Mouse (Mus musculus) limb, embryonic 10.5 days (tissue): Measurements from ENCODE around the gene Fgfbp3. TPM values are rescaled to one million over a fixed set of nuclear protein-coding genes. Genes with fewer than 3 reads are reported as not detected.
"Not testable (repeated sequence)": the region's sequence is repeated elsewhere in the genome, so short reads cannot be mapped to it uniquely, and the experiment has no call there.

ENCODE experiments used
- DNase-seq: peaks from one replicate; pipeline ENCODE4 v3.0.0-alpha.2; 2017; ENCODE audit warnings: low spot score
- H3K27ac ChIP-seq: fragments of 300-500 bp; sonication (generic); 2 replicates; pipeline ENCODE4 v1.5.1; 2016; ENCODE audit warnings: mild to moderate bottlenecking
- H3K27me3 ChIP-seq: fragments of 300-500 bp; sonication (generic); 2 replicates; pipeline ENCODE4 v1.6.1; 2016; ENCODE audit warnings: low read depth, mild to moderate bottlenecking; ENCODE audit not compliant: poor library complexity, severe bottlenecking
- H3K36me3 ChIP-seq: fragments of 300-500 bp; sonication (generic); 2 replicates; pipeline ENCODE4 v1.6.1; 2016; ENCODE audit warnings: mild to moderate bottlenecking, moderate library complexity
- H3K4me1 ChIP-seq: fragments of 300-500 bp; sonication (generic); 2 replicates; pipeline ENCODE4 v1.6.1; 2016
- H3K4me3 ChIP-seq: fragments of 300-500 bp; sonication (generic); 2 replicates; pipeline ENCODE4 v1.5.1; 2016; ENCODE audit warnings: mild to moderate bottlenecking, moderate library complexity
- H3K9me3 ChIP-seq: fragments of 300-500 bp; sonication (generic); replicated peaks from 2 replicates; pipeline ENCODE4 v1.6.1; 2016; ENCODE audit warnings: mild to moderate bottlenecking
- WGBS: fragments of 180-500 bp; shearing (Covaris S2); methylation state at CpG from one replicate; pipeline ENCODE4 v1.1.7; 2016; 5-methylcytosine and 5-hydroxymethylcytosine counted together
- polyA plus RNA-seq: library from polyadenylated mRNA; unstranded; fragments of >200 nt; fragmentation: Nextera tagmentation; extraction: Ambion mirVana; gene quantifications from 2 replicates; pipeline ENCODE4 v1.2.1, GENCODE M21; 2016

Gene Fgfbp3
- polyA plus RNA-seq, 1 experiment from 2014 or later = 4.6 TPM

DNA sequence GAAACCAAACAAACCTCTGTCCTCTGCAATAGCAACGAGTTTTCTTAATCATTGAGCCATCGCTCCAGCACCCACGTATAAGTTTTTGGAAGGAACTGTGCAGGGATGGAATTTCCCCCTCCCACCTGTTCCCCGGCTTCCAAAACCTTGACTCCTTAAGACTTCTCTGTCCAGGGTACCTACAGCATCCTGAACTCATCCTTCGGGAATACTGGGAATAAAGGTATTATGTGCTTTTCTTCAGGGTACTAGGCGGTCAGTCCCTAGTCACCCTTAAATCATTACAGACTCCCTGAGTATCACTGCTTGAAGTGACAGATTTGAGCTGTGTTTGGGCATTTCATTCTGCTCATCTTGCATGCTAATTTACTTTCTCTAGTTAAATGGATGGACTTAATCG is 16.0 kb downstream of the Fgfbp3 start:
- no peaks in the 10 kb centered on the region for H3K9me3 ChIP-seq
- H3K27me3 ChIP-seq = no peaks in the 10 kb centered on the region
- no peaks in the 10 kb centered on the region for H3K36me3 ChIP-seq
- no peak for DNase-seq
- peaks cover 13% of the 10 kb centered on the region for H3K4me1 ChIP-seq
- 54% methylated on average over 7 of the region's 7 CpGs for WGBS
- peak overlapping the region; percentile 92 for H3K27ac ChIP-seq
- peak overlapping the region; percentile 61 for H3K4me3 ChIP-seq

DNA sequence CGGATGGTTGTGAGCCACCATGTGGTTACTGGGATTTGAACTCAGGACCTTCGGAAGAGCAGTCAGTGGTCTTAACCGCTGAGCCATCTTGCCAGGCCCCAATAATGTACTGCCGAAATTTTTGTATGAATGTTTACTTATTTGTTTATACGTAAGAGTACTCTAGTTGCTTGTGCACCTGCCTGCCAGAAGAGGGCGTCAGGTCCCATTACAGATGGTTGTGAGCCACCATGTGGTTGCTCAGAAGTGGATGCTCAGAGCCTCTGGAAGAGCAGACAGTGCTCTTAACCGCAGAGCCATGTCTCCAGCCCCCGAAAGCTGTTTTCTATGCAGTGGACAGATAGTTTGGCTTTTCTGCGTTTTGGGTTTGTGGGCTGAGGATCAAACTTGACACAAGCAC is 21.6 kb downstream of the Fgfbp3 start:
- H3K27ac ChIP-seq = no peak overlapping the region

DNA sequence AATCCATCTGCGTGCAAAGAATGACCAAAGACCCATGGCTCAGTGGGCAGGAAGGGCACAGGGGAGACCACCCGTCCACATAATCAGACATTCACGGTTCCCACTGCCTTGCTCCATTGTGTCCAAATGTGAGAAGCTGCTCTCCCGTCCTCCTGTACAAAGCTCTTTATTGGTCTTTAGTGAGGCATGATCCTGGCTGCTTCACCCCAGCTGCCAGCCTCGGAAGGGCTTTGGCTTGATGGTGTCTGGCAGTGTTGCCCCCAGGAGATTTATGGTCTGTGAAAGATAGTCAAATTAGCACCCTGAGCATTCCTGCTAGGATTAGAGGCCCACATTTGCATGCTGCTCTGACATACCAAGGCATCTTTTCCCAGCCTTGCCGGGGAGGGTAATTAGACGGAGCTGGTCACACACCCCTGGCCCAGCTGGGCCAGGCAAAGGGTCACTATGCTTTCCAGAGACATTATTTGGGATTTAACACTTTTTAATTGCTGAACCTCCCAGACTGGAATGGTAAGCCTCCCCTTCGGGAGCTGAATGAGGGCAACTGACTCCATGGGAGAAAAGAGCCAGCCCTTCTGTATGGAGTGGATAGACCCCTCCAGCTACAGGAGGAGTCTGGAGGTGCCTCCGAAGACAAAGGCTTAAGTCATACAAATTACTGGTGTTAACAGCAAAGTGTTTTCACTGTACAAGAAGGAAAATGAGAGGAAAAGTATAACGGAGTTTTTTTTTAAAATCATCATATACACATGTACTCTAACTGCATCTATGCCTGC is 22.4 kb downstream of the Fgfbp3 start:
- no peaks in the 10 kb centered on the region for H3K27me3 ChIP-seq
- WGBS = 14% methylated on average over 10 of the region's 10 CpGs
- DNase-seq = no peak
- no peak overlapping the region for H3K4me3 ChIP-seq
- H3K36me3 ChIP-seq = peaks cover 32% of the 10 kb centered on the region
- H3K27ac ChIP-seq = no peak overlapping the region
- peaks cover 10% of the 10 kb centered on the region for H3K4me1 ChIP-seq
- H3K9me3 ChIP-seq = no peaks in the 10 kb centered on the region

More for the DNA sequence above, 21.6 kb downstream of the Fgfbp3 start:
- Histone ChIP-seq H3K4me3 (no peak overlapping the region), H3K27me3 (no peaks in the 10 kb centered on the region), H3K36me3 (peaks cover 24% of the 10 kb centered on the region), H3K4me1 (peaks cover 10% of the 10 kb centered on the region), H3K9me3 (no peaks in the 10 kb centered on the region)
- DNase-seq = no peak
- WGBS = 46% methylated on average over 9 of the region's 9 CpGs

DNA sequence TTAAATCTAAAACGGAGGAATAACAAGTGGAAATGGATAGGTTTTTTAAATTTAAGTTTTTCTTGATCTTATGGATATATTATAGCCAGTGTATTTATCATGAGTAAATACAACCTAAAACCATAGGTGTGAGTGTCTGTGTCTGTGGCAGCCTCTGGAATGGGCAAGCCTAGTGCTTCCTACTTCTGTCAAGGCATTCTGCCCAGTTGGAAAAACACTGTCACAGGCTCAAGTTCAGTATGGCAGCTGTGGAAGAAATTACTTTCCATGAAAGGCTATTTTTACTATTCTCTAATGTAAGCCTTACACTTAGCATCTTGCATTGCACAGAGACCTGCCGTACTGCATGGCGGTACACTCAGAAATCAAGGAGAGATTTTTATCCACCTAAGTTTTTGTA is 27.7 kb downstream of the Fgfbp3 start:
- Histone ChIP-seq H3K27ac (no peak overlapping the region), H3K9me3 (no peaks in the 10 kb centered on the region), H3K4me3 (no peak overlapping the region), H3K4me1 (peaks cover 4% of the 10 kb centered on the region), H3K36me3 (peaks cover 82% of the 10 kb centered on the region), H3K27me3 (no peaks in the 10 kb centered on the region)
- DNase-seq = no peak
- WGBS = 94% methylated on average over 3 of the region's 3 CpGs

- DNase-seq = no peak
- WGBS = 94% methylated on average over 3 of the region's 3 CpGs
- H3K4me3 ChIP-seq = no peak overlapping the region
- no peak overlapping the region for H3K27ac ChIP-seq
- H3K4me1 ChIP-seq = no peaks in the 10 kb centered on the region
- H3K36me3 ChIP-seq = peaks cover 98% of the 10 kb centered on the region
- no peaks in the 10 kb centered on the region for H3K9me3 ChIP-seq
- H3K27me3 ChIP-seq = no peaks in the 10 kb centered on the region
These were observed 31.7 kb downstream of the Fgfbp3 start for GRCm38 (mm10) chr19:36887706-36888105.

GRCm38 (mm10) chr19:36886316-36886715 is 33.1 kb downstream of the Fgfbp3 start:
- H3K9me3 ChIP-seq = no peaks in the 10 kb centered on the region
- H3K36me3 ChIP-seq = peaks cover 98% of the 10 kb centered on the region
- DNase-seq = no peak
- WGBS = 93% methylated on average over 2 of the region's 2 CpGs
- no peak overlapping the region for H3K27ac ChIP-seq
- H3K27me3 ChIP-seq = no peaks in the 10 kb centered on the region
- H3K4me1 ChIP-seq = no peaks in the 10 kb centered on the region
- H3K4me3 ChIP-seq = no peak overlapping the region

- Histone ChIP-seq H3K4me3 (no peak overlapping the region), H3K36me3 (peaks cover 99% of the 10 kb centered on the region), H3K27ac (no peak overlapping the region), H3K4me1 (no peaks in the 10 kb centered on the region), H3K27me3 (no peaks in the 10 kb centered on the region), H3K9me3 (no peaks in the 10 kb centered on the region)
- WGBS = 82% methylated on average over 6 of the region's 6 CpGs
- no peak for DNase-seq
These were observed 36.3 kb downstream of the Fgfbp3 start for GRCm38 (mm10) chr19:36883119-36883518.

DNA sequence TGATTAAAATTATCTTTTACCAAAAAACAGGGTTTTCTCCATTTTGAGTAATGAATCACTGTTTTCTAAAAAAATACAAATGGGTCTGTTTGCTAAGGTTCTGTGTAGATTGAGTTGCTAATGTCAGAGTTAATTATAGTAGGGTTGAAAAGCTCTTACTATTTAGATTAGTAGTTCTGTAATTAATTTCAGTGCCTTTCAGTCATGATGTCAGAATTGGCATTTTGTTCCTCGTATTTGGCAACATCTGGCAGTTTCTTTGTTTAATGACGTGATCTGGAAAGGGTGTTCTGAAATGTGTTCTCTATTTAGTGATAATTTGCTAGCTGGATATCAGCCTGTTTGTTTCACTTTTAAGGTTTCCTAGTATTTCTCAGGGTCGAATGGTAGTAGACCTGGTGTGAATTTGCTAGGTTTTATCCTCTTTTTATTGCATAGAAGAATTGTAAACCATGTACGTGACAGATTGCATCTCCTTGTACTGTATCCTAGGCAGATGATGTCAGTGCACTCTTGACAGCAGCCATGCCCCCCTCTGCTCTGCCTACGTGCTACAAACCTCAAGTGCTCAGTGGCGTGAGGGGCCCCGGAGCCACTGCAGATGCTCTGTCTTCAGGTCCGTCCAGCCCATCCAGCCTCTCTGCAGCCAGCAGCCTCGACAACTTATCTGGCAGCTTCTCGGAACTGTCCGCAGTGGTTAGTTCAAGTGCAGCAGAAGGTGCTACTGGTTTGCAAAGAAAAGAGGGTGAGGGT is 40.5 kb downstream of the Fgfbp3 start:
- Histone ChIP-seq H3K27me3 (no peaks in the 10 kb centered on the region), H3K27ac (no peak overlapping the region), H3K4me3 (no peak overlapping the region), H3K4me1 (no peaks in the 10 kb centered on the region), H3K36me3 (peaks cover 100% of the 10 kb centered on the region), H3K9me3 (no peaks in the 10 kb centered on the region)
- WGBS = 80% methylated on average over 11 of the region's 11 CpGs
- no peak for DNase-seq

GRCm38 (mm10) chr19:36877329-36877728 is 42.1 kb downstream of the Fgfbp3 start:
- H3K36me3 ChIP-seq = peaks cover 100% of the 10 kb centered on the region
- no peak overlapping the region for H3K27ac ChIP-seq
- no peaks in the 10 kb centered on the region for H3K4me1 ChIP-seq
- H3K27me3 ChIP-seq = no peaks in the 10 kb centered on the region
- no peak overlapping the region for H3K4me3 ChIP-seq
- no peak for DNase-seq
- H3K9me3 ChIP-seq = no peaks in the 10 kb centered on the region

DNA sequence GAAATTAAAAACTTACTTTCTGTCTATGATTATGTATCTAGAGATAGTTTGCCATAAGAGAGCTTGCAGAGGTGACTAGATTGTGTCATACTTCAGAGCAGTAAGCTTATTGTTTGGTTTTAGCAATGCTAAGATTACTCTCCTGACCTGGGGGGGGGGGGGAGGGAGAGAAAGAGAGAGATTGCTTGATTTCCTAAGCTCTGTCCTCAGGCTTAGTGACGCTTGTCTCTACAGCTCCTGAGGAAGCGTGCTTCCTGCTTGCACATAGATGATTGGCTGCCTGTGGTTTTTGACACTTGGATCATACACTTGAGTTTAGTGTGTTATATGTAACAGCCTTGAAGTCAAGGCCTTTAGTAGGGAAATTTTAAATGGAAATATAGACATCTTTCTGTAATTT is 44.8 kb downstream of the Fgfbp3 start:
- H3K27me3 ChIP-seq = no peaks in the 10 kb centered on the region
- no peak for DNase-seq
- no peaks in the 10 kb centered on the region for H3K9me3 ChIP-seq
- H3K4me3 ChIP-seq = no peak overlapping the region
- WGBS = 87% methylated on average over 2 of the region's 2 CpGs
- no peak overlapping the region for H3K27ac ChIP-seq
- H3K4me1 ChIP-seq = no peaks in the 10 kb centered on the region
- H3K36me3 ChIP-seq = peaks cover 99% of the 10 kb centered on the region

GRCm38 (mm10) chr19:36868675-36869074 is 50.7 kb downstream of the Fgfbp3 start:
- H3K27ac ChIP-seq, H3K27me3 ChIP-seq, DNase-seq, H3K9me3 ChIP-seq, H3K4me1 ChIP-seq, H3K4me3 ChIP-seq: not testable (repeated sequence)
- WGBS = 85% methylated on average over 3 of the region's 3 CpGs
- peaks cover 94% of the 10 kb centered on the region for H3K36me3 ChIP-seq
